Mouse (Mus musculus): ENCODE results near the gene Zfp740. TPM values are rescaled to one million over a fixed set of nuclear protein-coding genes. Genes with fewer than 3 reads are reported as not detected.
A peak's percentile ranks its signal among the peaks of the same experiment; 100 is the strongest.
"Not testable (repeated sequence)": the region's sequence is repeated elsewhere in the genome, so short reads cannot be mapped to it uniquely, and the experiment has no call there.

Zfp740 gene
- 100 to 1,000 TPM in 7 of 26 experiments, 10 to 100 TPM in 19; 25.8 to 134 (median 81.1) TPM for total RNA-seq (2018; cell fraction: chromatin; rRNA removed)
- total RNA-seq (2018; cell fraction: cytosol; rRNA removed) = 10 to 100 TPM; 10.5 to 36.0 (median 27.7) TPM
- total RNA-seq (2018; cell fraction: nucleus; rRNA removed) = 10 to 100 TPM; 24.6 to 90.4 (median 49.6) TPM
- 18.5 to 29.1 TPM (median 19.8 TPM) in 3 replicates for polyA plus RNA-seq (2018)

- peaks cover 25% of the 10 kb centered on the region for H3K79me2 ChIP-seq (ENCODE audit: inconsistent target)
- H3K4me3 ChIP-seq (ENCODE audit: inconsistent target) = peak within 1 kb of the TSS; percentile 47
- H3K36me3 ChIP-seq (ENCODE audit: inconsistent target) = peaks cover 11% of the 10 kb centered on the region; the same call in 1 of the 2 replicates
- 2% methylated on average over 47 of the region's 68 CpGs for WGBS (ENCODE audit: missing documents)
- H3K27ac ChIP-seq = peak within 1 kb of the TSS; percentile 80
Measured at GRCm38 (mm10) chr15:102202971-102203834, at the start of gene Zfp740. Gene Zfp740 (plus strand): TSS chr15:102203249.

- not testable (repeated sequence) for H3K36me3 ChIP-seq (ENCODE audit: inconsistent target)
Measured at GRCm38 (mm10) chr15:102155006-102155405, 48.0 kb upstream of the Zfp740 start.

GRCm38 (mm10) chr15:102156836-102157235, 46.2 kb upstream of the Zfp740 start:
- no peaks in the 10 kb centered on the region for H3K36me3 ChIP-seq (ENCODE audit: inconsistent target)
- no peak overlapping the region for H3K27ac ChIP-seq
- no peaks in the 10 kb centered on the region for H3K79me2 ChIP-seq (ENCODE audit: inconsistent target)
- WGBS (ENCODE audit: missing documents) = 87% methylated on average over 15 of the region's 20 CpGs
- H3K4me3 ChIP-seq (ENCODE audit: inconsistent target) = no peak overlapping the region

More at GRCm38 (mm10) chr15:102155006-102155405, 48.0 kb upstream of the Zfp740 start:
- WGBS (ENCODE audit: missing documents) = 98% methylated on average over 6 of the region's 6 CpGs
- not testable (repeated sequence) for H3K4me3 ChIP-seq (ENCODE audit: inconsistent target); H3K79me2 ChIP-seq (ENCODE audit: inconsistent target); H3K27ac ChIP-seq

- Histone ChIP-seq H3K79me2 (ENCODE audit: inconsistent target) (no peaks in the 10 kb centered on the region), H3K36me3 (ENCODE audit: inconsistent target) (no peaks in the 10 kb centered on the region), H3K4me3 (ENCODE audit: inconsistent target) (no peak overlapping the region), H3K27ac (no peak overlapping the region)
- WGBS (ENCODE audit: missing documents) = 73% methylated on average over 25 of the region's 27 CpGs
Measured at GRCm38 (mm10) chr15:102160415-102161060, 42.5 kb upstream of the Zfp740 start.

GRCm38 (mm10) chr15:102163900-102164693, 39.0 kb upstream of the Zfp740 start:
- 35% methylated on average over 3 of the region's 3 CpGs for WGBS (ENCODE audit: missing documents)
- H3K79me2 ChIP-seq (ENCODE audit: inconsistent target) = no peaks in the 10 kb centered on the region
- H3K36me3 ChIP-seq (ENCODE audit: inconsistent target) = no peaks in the 10 kb centered on the region
- no peak overlapping the region for H3K4me3 ChIP-seq (ENCODE audit: inconsistent target)
- no peak overlapping the region for H3K27ac ChIP-seq

GRCm38 (mm10) chr15:102165468-102166100, 37.5 kb upstream of the Zfp740 start:
- Histone ChIP-seq H3K79me2 (ENCODE audit: inconsistent target) (no peaks in the 10 kb centered on the region), H3K4me3 (ENCODE audit: inconsistent target) (no peak overlapping the region), H3K27ac (no peak overlapping the region), H3K36me3 (ENCODE audit: inconsistent target) (no peaks in the 10 kb centered on the region)
- 8% methylated on average over 6 of the region's 6 CpGs for WGBS (ENCODE audit: missing documents)

- 67% methylated on average over 6 of the region's 6 CpGs for WGBS (ENCODE audit: missing documents)
- Histone ChIP-seq H3K4me3 (ENCODE audit: inconsistent target) (no peak overlapping the region), H3K27ac (no peak overlapping the region), H3K79me2 (ENCODE audit: inconsistent target) (no peaks in the 10 kb centered on the region), H3K36me3 (ENCODE audit: inconsistent target) (no peaks in the 10 kb centered on the region)
Measured at GRCm38 (mm10) chr15:102167620-102168021, 35.4 kb upstream of the Zfp740 start.

- H3K27ac ChIP-seq = no peak overlapping the region
- 48% methylated on average over 2 of the region's 2 CpGs for WGBS (ENCODE audit: missing documents)
- H3K36me3 ChIP-seq (ENCODE audit: inconsistent target) = no peaks in the 10 kb centered on the region
- H3K4me3 ChIP-seq (ENCODE audit: inconsistent target) = no peak overlapping the region
- H3K79me2 ChIP-seq (ENCODE audit: inconsistent target) = no peaks in the 10 kb centered on the region
Measured at GRCm38 (mm10) chr15:102169064-102169463, 34.0 kb upstream of the Zfp740 start.

GRCm38 (mm10) chr15:102173581-102173980, 29.5 kb upstream of the Zfp740 start:
- Histone ChIP-seq H3K79me2 (ENCODE audit: inconsistent target) (no peaks in the 10 kb centered on the region), H3K36me3 (ENCODE audit: inconsistent target) (no peaks in the 10 kb centered on the region), H3K4me3 (ENCODE audit: inconsistent target) (no peak overlapping the region), H3K27ac (no peak overlapping the region)
- 79% methylated on average over 3 of the region's 3 CpGs for WGBS (ENCODE audit: missing documents)

- H3K36me3 ChIP-seq (ENCODE audit: inconsistent target) = no peaks in the 10 kb centered on the region
- no peak overlapping the region for H3K27ac ChIP-seq
- no peak overlapping the region for H3K4me3 ChIP-seq (ENCODE audit: inconsistent target)
- WGBS (ENCODE audit: missing documents) = 97% methylated on average over 16 of the region's 16 CpGs
- H3K79me2 ChIP-seq (ENCODE audit: inconsistent target) = no peaks in the 10 kb centered on the region
Measured at GRCm38 (mm10) chr15:102175736-102176319, 27.2 kb upstream of the Zfp740 start.

GRCm38 (mm10) chr15:102176571-102177316, 26.3 kb upstream of the Zfp740 start:
- Histone ChIP-seq H3K79me2 (ENCODE audit: inconsistent target) (no peaks in the 10 kb centered on the region), H3K36me3 (ENCODE audit: inconsistent target) (no peaks in the 10 kb centered on the region), H3K4me3 (ENCODE audit: inconsistent target) (no peak overlapping the region), H3K27ac (no peak overlapping the region)
- 89% methylated on average over 7 of the region's 7 CpGs for WGBS (ENCODE audit: missing documents)

GRCm38 (mm10) chr15:102177417-102177816, 25.6 kb upstream of the Zfp740 start:
- no peak overlapping the region for H3K27ac ChIP-seq
- 94% methylated on average over 8 of the region's 8 CpGs for WGBS (ENCODE audit: missing documents)
- H3K36me3 ChIP-seq (ENCODE audit: inconsistent target) = no peaks in the 10 kb centered on the region
- H3K79me2 ChIP-seq (ENCODE audit: inconsistent target) = no peaks in the 10 kb centered on the region
- no peak overlapping the region for H3K4me3 ChIP-seq (ENCODE audit: inconsistent target)

GRCm38 (mm10) chr15:102178279-102178678, 24.8 kb upstream of the Zfp740 start:
- Histone ChIP-seq H3K79me2 (ENCODE audit: inconsistent target) (no peaks in the 10 kb centered on the region), H3K4me3 (ENCODE audit: inconsistent target) (no peak overlapping the region), H3K27ac (no peak overlapping the region), H3K36me3 (ENCODE audit: inconsistent target) (no peaks in the 10 kb centered on the region)
- 14% methylated on average over 6 of the region's 6 CpGs for WGBS (ENCODE audit: missing documents)

All from macrophage (primary cell).